Mouse (Mus musculus) lung, postnatal 14 days (tissue): Measurements from ENCODE around the gene R3hdml.

Experiments
- DNase-seq: peaks from one replicate; pipeline ENCODE4 v3.0.0; 2021

R3hdml gene

DNA sequence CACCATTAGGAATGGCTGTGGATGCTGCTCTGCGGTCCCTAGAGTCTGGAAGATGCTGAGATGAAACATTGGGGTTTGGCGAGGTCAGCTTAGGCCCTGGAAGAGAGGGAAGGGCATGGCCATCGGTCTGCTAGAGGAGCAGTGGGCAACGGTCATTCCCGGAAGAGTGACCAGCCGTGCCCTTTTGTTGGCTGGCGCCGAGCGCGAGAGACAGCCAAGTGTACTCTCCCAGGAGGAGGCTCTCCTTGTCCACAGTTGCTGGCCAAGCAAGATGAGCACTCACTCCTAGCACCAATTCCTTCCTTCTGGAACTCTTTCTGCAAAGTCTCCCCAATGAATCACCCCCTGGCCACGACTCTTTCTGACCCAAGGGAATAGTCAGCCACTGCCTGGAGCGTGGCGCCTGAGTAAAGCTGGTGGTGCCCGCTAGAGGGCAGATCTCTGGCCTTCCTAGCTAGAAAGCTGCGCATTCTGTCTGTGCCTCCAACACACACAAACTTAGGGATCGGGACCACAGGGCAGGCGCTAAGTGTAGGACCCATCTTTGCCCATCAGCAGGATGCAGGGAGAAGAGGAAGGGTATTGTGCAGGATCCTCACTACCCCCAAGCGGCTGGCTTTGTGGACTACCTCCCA lies 11.8 kb upstream of the R3hdml start:
- peak; percentile 44 for DNase-seq

DNA sequence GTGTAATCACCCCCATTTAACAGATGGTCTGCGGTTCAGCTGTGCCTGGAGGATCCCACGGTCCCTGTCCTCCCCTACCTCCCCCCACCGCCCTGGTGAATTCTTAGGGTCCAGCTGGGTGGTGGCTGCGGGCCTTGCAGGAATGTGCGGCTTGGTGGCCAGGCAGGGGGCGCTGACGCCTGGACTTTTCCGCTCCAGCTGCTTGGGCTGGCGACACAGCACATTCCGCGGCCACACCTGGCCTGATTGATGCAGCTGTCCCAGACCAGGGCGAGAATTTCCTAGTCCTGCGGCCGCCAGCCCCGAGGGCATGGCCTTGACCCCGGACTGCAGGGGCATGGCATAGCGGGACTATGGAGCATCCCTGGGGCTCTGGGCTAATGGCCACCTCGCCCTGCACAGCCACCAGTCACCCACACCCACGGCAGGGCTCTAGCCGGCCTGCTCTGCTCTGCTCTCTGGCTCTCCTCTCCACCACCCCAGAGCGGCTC lies 10.5 kb upstream of the R3hdml start:
- DNase-seq = peak; percentile 25

DNA sequence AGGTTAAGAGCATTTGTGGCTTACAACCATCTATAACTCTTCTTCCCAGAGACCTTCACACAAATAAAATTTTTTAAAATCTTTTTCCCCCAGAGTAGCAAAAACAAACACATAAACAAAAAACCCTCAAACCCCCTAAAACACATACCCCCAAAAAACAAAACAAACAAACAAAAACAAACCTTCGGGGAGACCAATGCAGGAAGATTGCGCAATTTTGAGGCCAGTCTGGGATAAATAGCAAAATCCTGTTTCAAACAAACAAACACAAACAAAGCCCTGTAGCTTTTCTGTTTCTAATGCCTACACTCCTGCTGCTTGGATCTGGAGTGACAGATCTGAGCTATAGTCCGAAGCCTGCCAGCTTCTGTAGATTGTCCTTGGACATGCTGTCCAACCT lies 4.8 kb upstream of the R3hdml start:
- DNase-seq = no peak

DNA sequence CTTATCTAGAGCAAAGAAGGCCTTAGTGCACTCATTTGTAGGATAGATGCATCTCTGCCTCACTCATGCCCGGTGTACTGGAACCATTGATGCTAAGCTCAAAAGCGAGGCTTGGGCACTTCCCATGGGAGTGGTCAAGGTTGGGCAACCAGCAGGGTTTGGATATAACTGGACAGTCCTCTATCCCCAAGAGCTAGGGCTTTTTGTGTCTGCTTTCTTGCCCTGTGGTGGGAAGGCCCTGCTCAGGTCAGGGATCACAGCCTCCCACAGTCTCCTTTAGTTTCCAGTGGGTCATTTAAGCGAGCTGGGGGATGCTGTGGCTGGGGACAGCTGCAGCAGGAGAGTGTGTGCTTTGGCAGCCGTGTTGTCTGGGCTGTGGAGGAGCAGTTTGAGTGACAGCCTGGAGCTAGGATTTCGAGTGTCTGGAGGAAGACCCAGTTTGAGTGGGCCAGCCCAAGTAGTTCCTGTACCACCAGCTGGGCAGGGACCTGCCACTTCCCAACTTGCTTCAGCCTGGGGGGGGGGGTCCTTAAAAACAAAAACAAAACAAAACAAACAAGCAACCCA lies 2.3 kb upstream of the R3hdml start:
- no peak for DNase-seq

- DNase-seq = no peak
These were observed 1.5 kb upstream of the R3hdml start for GRCm38 (mm10) chr2:163490656-163491055.

DNA sequence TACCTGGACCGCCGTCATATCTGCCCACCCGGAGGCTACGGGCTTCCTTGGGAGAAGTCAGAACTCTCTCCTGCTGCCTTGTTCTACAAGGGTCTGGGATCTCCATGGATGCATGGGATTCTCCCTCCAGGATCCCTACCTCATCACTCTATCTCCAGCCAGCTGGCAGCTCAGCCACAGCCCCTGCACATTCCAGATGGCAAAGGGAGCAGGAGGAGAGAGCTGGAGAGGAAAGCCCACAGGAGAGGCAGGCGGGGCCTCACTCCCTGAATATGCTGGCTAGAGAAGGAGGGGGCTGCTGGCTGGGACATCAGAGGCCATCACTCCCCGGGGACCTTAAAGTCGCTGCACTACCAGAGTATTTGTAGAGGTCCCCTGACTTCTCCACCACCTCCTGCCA lies 767 bp upstream of the R3hdml start:
- no peak for DNase-seq

DNA sequence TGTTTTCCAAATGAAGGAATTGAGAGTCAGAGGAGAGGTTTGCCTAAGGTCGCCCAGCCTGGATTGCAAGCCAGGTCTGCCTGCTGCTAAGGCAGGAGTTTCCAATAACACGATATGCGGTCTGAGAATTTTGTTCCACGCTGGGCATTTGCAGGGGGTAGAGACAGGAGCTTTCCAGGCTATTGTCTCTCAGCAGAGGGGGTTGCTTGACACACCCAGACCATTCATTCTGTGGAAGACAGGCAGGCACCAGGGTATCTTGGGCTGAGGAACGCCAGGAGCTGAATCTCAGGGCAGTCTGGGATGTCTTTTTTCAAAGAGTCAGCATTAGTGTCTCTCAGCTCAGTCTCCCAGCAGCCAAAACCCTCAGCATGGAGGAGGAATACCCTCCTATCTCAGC lies 913 bp downstream of the R3hdml start:
- no peak for DNase-seq

DNA sequence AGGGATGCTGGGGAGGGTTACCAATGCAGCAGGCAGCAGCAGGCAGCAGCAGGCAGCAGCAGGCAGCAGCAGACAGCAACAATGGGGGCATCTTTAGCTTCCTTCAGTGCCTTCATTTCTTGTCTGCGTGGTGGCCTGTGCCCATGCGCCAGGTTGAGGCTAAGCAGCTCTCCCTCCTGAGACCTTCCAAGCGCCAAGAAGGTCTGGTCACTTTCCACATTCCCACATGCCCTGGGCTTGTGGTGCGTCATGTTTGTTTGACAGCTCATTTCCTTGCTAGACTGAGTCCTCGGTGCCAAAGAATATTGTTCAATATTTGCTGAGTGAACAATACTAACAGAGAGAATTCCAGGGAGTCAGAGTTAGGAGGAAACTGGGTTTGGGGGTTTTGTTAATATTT lies 1.9 kb downstream of the R3hdml start:
- peak; percentile 29 for DNase-seq

- no peak for DNase-seq
These were observed 2.3 kb downstream of the R3hdml start for GRCm38 (mm10) chr2:163494456-163494855.

- DNase-seq = no peak
These were observed 10.1 kb downstream of the R3hdml start for GRCm38 (mm10) chr2:163502219-163502618.

DNA sequence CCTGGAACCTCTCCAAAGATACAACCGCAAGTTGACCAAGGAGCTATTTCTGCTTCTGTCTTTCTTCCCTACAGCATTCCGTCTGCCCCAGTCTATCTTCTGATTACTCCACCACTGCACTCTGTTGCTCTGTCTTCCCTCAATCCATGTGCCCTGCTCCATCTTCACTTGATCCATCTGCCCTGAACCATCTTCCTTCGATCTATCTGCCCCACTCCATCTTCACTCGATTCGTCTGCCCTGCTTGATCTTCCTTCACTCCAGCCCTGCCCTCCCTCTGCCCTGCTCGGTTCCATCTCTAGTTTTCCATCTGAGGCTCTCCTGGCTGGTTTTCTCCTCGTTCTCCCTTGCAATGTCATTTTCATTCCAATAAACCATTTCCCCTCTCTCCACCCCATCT lies 11.1 kb downstream of the R3hdml start:
- no peak for DNase-seq

- DNase-seq = no peak
These were observed 14.3 kb downstream of the R3hdml start, which contains the start of gene Hnf4a for GRCm38 (mm10) chr2:163506300-163507004. Gene Hnf4a (plus strand): TSS chr2:163506808.

DNA sequence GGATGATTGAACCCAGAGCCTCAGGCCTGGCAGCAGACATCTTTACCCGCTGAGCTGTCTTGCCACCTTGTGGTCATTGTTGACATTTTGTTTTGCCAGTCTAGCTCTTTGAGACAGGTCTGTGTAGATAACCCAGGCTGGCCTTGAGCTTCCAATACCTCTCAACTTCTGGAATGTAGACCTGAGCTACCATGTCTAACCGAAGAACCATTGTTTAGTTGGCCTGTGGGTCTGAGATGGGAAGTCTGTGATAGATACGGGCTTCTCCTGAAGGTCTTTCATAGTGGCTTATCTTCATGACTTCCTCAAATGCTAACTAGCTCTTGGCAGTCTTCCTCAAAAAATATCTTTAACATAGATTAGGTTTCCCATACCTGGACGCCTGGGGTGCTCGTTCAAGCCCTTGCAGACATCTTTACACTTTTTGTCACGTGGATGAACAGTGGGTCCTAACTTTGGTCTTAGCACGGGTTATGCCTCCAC lies 33.7 kb downstream of the R3hdml start:
- DNase-seq = no peak

DNA sequence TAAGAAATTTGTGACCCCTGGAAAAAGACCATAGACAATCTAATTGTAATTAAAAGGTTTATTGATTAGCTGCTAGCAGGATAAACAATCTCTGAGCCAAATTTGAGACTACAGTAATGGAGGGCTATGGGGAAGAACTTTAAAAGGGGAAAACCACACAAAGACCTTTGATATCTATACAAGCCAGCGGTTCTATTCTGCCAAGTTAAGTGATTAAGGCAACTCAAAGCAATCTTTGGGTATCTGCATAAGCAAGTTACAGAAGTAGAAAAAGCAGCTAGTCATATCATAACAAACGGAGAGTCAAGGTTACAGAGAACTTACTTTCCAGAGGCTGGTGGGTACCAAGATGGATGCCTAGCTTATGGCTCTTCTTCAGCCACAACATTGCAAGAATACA lies 35.4 kb downstream of the R3hdml start:
- DNase-seq = no peak

DNA sequence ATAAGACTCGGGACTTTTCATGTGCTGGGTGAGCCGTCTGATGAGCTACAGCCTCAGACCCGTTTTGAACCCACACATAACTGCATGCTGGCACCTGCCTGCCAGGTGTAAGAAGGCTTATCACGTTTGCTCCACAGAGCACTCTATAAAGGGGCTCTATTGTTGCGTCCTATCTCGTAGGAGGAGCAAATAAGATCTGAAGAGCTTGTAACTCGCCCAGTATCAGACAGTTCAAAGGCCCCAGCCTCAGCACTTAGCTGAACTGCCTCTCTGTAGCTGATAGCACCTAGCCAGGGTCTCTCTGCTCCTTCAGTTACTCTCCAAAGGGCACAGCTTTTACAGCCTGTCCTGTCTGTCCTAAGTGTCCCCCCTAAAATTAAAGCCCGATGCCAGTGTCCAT lies 38.3 kb downstream of the R3hdml start:
- no peak for DNase-seq

DNA sequence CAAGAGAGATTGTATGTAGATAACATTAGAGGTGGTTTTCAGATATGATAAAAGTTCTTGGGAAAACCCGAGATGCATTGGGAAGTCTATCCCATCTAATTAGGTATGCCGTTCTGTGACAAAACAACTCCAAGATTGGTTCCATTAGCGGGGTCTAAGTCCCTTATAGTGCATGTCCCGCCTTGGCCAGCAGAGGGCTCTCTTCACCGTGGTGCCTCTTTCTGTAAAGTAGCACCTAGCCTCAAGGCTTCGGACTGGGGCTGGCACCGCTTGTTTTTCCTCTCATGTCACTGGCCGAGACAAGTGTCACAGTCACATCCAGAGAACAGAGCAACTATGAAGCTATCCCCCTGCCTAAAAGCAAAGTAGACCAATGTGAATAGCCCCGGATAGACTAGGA lies 39.8 kb downstream of the R3hdml start:
- peak; percentile 89 for DNase-seq

DNA sequence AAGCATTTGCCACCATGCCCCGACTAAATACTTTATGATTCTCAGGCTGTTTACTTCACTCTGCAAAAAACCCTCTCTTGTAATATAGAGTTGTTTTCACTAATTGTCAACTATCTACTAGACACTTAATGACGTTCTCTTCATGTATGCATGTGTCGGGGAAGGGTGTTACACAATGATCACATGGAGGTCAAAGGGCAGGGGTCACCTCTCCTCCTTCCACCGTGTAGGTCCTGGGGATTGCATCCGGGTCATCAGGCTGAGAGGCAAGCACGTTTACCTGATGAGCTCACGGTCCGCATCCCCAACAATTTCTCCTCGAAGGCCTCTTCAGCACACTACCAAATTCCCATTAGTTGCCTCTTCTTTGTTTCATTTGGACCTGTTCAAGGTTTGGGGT lies 41.1 kb downstream of the R3hdml start:
- no peak for DNase-seq

DNA sequence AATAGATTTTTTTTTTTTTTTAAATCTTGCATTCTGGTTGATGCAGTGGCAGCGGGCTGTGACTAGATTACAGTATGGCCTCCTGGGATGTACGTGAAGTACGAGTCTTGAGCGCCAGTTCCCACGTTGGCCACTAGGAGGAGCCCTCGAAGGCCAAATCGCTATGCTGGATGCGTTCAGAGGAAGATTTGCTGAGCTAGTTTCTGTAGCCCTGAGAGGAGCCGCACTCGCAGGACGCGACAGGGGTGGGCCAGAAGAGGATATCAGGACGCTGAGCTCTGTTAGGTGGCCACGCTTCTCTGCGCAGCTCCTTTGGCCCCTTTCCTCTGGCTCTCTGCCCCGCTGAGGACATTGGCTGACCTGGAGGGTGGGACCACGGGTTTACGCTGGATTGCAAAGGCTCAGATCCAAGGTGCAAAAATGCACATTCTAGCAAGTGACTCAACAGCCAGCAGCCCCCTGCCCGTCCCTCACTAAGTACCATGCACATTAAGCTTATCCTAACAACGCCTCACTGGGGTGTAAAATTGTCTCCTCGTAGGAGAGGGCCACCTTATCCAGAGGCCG lies 42.9 kb downstream of the R3hdml start:
- DNase-seq = peak; percentile 93

GRCm38 (mm10) chr2:163537443-163537842 lies 45.3 kb downstream of the R3hdml start:
- no peak for DNase-seq

DNA sequence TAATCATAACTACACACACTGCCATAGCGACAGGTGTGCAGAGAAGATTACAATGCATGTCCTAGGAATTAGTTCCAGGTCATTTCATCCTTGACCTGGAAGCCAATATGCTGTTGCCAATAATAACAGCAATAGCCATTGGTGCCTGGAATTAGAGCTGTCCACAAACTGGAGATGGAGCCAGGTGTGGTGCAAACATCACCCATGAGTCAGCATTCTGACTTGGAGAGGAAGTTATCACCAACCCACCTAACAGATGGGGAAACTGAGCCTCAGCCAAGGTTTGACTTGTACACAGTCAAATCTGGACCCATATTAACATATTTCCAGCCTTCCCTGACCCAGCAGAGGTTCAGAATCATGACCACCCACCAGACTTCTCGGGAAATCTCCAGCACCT lies 46.3 kb downstream of the R3hdml start:
- DNase-seq = no peak

- DNase-seq = no peak
These were observed 47.4 kb downstream of the R3hdml start for GRCm38 (mm10) chr2:163539321-163540040.

DNA sequence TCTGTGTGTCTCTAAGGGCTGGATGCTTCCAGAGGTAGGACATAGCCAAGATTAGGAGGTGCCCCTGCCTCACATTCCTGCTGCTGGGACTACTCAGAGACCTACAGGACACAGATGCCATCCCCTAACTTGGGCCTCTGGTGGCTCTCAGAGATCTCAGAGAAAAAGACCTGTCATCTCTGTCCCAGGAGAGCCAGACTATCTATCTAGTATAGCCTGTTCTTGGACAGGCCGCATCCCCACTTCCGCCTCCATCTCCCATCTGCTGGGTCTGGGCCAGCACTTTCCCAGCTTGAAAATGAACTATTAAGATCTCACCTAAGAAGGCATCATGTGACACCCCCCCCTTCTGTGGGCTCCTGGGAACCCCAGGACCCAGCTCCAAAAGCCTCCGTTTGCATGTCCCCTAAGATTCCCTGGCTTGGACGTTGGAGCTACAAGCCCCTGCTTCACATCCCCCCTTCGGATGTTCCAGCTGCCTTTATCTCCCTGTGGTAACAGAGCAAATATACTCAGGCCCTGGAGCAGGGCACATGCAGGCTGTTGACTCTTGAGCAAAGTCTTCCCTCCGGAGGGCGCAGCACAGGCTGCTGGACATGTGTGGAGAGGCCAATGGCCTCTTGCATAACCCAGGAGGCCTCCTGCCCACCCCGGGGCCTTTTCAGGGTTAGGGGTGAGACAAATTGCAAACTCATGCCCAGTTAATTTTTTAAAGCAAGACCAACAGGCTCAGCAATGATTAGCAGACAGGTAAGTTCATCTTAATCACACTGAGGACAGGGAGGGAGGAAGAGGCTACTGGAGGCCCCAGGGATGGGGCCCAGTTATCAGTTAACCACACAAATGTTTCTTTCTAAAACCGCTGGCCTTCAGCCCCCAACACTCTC lies 48.4 kb downstream of the R3hdml start:
- DNase-seq = no peak
